Mouse (Mus musculus) cerebellum, adult 9-11 months (tissue): ENCODE data around the gene Tdrd9.

Experiments
- DNase-seq: peaks from one replicate; pipeline ENCODE4 v3.0.0; 2022

Gene Tdrd9

DNA sequence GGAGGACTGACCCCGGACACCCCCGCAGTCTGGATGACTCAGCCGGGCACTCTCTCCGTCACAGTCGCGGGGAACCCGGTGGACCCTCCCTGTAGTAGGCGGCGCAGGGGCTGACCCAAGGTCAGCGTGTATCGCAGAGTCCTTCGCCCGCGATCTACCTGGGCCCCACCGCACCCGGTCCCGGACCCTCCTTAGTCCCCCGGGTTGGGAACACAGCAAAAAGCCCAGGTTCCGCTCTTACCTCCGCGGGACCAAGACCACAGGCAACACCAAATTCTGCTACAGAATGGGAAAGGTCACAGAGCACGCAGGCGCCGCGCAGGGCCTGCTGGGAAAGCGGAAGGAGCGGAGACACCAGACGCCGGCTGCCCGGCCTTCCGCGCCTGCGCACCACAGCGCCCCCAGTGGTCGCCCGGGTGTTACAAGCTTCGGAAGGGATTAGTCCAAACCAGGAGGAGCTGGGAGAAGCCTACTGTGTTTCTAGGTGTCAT lies 4.6 kb upstream of the Tdrd9 start, which contains the start of gene Atp5mpl:
Gene Atp5mpl (minus strand): TSS at position 295 of the 491 bp plus-strand sequence.
- peak; percentile 95 for DNase-seq

DNA sequence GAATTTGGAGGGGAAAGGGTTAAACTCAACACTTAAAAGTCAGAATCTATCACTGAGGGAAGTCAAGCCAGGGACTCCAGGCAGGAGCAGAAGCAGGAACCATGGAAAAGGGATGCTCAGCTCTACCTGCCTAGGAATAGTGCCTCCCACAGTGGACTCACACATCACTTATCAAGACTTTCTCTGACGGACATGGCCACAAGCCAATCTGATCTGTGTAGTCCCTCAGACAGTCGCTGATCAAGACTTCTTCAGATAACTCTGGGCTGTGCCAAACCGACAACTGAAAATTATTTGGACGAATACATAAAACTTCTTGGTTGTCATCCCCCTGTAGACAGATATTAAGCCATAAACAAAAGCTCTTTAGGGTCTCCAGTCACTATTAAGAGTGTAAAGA lies 1.3 kb upstream of the Tdrd9 start:
- DNase-seq = no peak

DNA sequence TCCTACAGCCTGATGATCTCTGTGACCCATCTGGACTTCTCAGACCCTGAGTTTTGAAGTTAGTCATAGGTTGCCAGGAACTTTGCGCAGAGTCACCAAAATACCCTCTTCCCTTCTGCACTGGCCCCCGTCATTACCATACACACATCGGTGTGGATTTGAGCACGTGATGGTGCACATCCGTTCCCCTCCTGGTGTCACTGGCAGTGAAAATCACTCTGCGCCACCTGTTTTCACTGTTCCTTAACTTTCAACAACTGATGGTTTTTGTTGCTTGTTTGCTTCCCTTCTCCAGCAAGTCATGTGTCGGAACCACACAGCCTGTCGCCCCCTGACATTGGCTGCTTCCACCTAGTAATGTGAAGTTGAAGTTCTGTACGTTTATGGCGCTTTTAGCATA lies 1.1 kb downstream of the Tdrd9 start:
- no peak for DNase-seq

DNA sequence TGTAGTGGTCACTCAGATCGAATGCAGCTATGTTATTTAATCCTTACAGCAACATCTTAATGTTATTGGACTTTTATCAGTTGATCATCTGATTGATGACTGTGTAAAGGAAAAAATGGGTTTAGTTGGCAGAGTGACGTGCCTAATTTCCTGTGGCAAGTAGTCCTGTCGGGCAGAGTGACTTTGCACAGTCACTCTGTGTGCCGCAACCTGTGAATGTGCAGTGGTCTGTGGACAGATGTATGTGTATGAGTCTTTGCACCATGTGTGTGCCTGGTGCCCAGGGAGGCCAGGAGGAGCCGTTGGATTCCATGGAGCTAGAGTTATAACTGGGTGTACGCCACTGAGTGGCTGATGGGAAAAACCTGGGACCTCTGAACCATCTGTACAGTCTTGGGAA lies 3.2 kb downstream of the Tdrd9 start:
- DNase-seq = no peak

DNA sequence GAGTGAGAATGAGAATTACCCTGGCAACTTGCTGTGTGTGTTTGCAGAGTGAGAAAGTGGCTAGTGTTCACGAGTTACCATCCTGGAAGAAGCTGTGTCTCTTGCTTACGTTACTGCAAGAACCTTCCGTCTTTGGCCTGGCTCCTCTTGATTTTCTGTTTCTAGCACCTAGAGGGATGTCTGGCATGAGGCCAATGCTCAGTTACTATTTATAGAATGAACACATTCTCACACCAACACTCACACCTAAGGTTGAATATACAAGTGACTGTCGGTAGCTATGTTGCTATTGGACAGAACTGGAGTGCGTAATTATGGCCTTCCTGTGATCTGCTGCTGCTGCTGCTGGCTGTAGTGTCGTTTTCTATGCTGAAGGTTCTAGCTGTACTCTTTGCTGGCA lies 5.8 kb downstream of the Tdrd9 start:
- no peak for DNase-seq

DNA sequence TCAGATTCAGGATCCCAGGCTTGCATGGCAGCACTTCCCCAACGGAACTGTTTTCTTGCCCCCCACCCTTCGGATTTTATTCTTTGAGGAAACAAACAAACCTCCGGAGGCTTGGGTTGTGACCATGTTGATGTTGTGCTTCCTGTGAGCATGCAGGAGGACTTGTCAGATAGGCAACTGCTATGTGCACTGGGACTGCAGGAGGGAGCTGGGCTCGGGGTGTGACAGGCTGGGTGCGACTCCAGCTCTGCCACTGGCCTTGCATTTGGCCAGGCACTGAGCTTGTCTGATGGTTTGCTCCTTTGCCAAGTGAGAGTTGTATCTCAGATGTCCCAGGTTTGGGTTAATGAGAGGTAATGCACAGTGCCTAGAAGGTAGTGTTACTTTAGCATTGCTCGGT lies 6.9 kb downstream of the Tdrd9 start:
- DNase-seq = no peak

DNA sequence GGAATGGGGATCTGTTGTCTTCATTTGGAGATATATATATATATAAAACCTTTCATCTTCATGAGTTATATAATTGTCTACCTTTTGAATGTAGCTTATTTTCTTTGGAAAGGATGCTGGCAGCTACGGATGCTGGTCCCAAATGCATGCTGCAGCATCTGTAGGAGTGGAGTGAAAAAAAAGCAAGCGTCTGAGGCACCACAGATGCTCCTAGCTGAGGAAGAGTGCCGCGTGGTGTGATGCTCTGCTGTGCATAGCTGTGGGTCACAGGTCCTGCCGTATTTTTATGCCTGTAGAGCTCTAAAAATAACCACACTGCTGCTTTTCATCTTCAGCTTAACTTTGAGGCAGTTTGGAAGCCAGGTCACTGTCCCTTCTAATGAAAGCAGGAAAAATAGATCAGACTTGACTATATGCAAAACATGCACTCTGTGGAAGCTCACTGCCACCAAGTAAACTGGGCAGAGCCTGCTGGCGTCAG lies 9.6 kb downstream of the Tdrd9 start, which contains the start of gene Rd3l:
Gene Rd3l (minus strand): TSS at position 431 of the 481 bp plus-strand sequence.
- DNase-seq = no peak

DNA sequence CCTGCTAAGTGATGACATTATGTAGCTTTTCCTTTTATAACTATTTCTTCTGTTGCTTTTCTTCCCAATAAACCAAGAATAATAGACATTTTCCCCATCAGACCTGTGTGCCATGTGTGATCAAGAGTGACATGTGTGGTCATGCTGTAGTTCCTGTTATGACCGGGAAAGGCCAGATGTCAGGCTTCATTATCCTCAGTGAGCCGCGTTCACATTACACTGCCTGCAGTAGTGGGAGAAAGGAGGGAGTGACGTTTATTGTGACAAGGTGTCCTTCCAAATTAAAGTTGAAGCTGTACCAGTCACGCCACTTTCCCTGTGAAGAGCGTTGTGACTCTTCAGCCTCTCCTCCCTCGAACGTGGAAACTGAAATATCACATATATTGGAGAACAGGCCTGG lies 10.5 kb downstream of the Tdrd9 start:
- DNase-seq = no peak

DNA sequence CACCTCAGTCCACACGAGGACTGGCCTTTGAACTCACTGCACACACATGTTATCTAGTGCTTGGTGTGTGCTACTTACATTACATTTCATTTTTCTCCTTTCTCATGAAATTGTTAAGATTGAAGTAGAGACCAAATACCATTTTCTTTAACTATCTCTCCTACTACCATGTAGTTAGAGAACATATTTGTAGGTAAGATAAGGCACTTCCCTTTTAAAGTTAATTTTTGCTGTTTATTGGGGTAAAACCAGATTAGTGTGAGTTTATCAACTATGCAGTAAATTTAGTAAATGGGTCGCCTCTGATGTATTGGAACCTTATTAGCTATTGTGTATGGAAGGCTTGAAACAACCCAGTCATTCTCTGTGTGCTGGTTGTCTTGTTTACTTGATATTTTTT lies 11.8 kb downstream of the Tdrd9 start:
- no peak for DNase-seq

DNA sequence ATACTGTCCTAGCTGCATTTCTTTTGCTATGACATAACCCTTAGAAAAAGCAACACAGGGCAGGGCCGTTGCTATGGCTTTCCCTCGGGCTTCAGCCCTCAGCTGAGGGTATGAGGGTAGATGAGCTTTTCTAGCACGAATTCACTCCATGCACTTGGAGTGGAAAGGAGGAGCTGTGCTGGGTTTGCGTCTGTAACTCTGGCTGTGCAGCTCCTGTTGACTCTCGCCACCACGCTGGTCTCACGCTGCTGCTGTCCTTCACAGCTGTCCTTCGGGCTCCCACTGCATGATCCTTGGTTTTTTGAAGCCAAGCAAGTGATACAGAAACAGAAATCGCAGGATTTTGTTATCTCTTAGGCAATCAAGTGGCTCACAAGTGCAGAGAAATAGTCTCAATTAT lies 15.4 kb downstream of the Tdrd9 start:
- DNase-seq = no peak

DNA sequence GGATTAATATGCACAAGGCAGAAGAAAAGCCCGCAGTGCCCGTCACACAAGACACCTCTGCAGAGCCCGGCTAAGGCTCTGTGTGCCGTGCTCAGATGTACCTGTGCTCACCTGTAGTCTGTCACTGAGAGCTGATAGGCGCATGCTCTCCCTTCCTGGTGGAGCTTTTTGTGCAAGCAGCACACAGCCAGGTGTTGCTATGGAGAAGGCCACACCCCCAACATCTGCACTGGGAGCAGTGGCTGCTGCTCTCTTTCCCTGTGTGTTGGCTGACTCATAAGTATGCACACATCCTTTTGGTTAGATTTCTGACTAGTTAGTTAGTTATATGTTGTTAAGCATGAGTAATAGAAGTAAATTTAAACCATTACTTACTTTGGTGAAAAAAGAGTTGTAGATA lies 21.3 kb downstream of the Tdrd9 start:
- DNase-seq = no peak

DNA sequence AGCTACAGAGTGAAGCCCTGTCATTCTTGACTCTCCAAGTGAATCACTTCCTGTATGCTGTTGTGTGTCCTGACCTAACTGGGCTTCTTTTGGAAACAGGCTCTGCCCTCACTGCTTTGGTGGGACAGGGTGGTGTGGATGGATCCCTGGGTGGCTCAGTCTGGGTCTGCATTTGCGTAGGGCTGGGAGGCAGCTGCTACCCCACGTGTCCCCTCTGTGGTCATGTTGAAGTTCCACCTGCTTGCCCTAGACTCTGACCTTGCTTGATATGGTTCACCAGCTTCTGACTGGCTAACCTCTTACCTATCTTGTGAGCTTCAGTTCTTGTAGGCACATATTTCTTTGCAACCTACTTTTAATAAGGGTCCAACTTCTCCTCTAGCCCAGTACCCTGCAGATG lies 23.8 kb downstream of the Tdrd9 start:
- no peak for DNase-seq

DNA sequence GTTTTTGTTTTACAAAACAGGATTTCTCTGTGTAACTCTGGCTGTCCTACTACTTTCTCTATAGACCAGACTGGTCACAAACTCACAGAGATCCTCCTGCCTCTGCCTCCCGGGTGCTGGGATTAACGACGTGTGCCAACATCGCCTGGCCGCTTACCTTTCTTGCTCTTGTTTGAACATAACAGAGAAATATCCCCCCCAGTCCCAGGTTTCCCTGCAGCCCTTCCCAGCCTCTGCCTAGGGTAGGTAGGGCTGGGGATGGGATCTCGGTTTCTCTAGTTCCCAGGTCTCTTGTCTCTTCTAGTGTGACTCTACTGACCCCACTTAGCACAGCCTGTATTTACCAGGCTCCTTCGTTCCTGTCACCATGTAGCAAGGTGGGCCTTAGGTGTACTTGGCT lies 28.4 kb downstream of the Tdrd9 start:
- no peak for DNase-seq

DNA sequence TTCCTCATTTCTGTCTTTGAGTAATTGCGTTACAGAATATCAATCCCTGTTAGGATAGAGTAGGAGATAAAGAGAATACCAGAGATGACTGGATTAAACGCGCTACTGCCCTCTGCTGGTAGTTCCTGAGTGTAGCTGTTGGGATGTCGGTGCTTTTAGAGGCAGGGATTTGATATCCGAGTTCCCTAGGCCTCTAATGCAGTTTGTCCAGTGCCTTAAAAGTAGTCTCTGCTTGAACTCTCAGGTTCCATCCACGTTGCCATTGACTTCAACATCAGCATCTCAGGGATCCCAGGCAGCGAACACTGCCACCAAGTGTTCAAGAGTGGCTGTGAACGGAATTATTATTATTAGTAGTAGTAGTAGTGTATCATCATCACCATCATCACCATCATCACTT lies 29.9 kb downstream of the Tdrd9 start:
- DNase-seq = peak; percentile 50

DNA sequence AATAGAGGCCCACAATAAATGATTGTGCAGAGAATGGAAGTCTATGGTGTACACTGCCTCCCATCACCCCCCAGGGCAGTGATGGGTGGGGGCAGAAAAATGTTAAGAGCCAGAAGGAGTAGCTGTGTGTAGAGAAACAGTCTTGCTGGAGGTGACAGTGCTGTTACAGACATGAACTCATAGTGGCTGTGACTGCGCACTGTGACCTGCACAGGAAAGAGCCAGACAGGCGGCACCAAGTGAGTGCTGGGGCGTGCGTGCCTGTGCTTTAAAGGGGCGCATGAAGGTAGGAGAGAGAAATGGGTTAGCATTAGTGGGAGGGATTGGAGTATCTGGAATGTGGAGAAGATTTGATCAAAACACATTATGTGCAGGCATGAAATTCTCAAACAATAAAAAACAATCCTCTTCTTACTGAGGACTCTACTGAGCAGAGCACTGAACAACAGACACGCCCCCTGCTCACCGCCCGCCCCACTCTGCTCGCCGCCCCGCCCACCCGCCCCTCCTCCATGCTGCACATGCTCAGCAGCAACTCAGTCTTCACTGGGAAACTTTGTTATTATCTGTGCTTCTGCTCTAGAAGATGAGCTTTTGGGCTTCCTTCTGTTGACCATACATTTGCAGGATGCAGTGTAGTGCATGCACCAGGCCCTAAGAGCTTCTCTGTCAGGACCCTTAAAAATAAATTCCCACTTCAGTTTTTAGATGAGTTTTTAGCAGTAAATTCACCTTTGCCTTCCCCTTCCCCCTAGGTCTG lies 41.3 kb downstream of the Tdrd9 start:
- DNase-seq = no peak

DNA sequence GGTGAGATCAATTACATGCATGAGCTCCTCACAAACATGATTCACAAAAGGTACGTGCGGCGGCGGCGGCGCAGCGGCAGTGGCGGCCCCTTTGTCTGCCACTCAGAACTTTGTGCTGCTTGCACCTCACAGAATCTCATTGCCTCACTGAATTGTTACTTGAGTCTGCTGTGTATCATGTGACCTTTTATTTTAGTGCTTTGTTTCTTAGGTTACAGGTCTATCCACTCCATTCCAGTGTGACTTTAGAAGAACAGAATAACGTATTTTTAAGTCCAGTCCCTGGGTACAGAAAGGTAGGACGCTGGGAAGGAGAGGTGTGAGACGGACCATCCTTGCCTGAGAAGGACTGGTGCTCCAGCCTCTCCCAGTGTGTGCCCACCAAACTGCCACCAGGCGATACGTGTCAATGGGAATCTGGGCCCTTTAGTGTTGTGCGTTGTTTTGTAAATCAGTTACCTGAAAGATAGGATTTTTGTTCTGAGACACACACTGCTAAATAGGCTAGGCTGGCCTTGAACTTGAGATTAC lies 42.0 kb downstream of the Tdrd9 start:
- DNase-seq = no peak

DNA sequence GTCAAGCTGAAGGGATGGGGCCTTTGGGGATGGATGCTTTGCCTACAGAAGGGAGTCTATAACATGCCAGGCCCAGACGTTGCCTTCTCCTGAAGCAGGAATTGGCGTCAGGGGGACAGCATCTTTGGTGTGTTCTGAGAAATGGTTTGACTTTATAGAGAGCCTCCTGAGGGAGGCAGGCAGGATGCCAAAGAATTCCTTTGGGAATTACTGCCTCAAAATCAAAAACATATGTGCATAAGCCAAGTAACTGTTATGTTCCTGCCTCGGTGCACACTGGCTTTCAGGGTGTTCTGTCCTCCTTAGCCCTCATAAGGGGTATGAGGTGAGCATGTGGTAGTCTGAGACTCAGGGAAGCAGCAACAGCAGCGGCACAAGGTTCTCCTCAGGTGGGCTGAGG lies 45.0 kb downstream of the Tdrd9 start:
- DNase-seq = no peak

DNA sequence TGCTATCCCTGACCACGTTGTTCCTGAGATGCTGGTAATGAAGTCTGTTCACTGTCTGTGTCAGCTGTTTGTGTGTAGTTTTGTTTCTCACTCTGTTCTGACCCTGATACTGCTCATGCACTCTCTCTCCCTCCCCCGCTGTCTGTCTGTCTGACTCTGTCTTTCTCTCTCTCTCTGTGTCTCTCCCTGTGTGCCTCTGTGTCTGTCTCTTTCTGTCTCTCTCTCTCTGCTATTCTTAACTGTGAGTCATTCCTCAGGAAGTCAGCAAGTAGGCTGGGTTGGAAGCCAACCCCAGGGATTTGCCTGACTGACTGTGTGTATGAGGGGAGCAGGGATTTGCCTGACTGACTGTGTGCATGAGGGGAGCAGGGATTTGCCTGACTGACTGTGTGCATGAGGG lies 51.9 kb downstream of the Tdrd9 start:
- no peak for DNase-seq

DNA sequence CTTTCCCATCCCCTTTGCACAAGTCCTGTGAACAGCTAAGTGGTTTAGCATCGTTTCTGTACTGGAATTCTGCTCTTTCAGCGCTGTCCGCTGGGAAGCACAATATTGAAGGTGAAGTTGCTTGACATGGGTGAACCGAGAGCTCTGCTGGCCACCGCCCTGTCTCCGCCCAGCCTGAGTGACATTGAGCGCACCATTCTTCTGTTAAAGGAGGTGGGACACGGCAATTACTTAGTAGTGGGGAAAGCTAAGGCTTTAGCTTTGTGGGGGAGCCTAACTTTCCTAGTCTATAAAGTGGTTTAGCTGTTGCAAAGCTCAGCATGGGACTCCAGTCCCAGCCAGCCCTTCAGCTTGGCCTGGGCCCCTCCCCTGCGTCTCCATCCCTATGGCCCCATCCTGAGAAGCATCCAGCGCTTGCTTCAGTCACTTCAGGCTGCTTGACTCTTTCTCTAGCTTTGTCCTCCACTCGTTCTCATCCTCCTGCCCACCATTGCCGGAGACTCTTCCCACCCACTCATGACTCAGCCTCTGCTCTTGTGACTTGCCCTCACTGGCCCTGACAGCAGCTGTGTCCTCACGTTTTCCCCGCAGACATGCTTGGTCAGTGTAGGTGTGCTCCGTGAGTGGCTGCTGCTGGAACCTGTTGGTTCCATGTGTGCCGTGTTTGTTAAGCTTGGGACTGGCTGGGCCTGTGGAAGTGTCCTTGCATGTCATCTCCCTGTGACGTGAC lies 53.4 kb downstream of the Tdrd9 start:
- DNase-seq = no peak

DNA sequence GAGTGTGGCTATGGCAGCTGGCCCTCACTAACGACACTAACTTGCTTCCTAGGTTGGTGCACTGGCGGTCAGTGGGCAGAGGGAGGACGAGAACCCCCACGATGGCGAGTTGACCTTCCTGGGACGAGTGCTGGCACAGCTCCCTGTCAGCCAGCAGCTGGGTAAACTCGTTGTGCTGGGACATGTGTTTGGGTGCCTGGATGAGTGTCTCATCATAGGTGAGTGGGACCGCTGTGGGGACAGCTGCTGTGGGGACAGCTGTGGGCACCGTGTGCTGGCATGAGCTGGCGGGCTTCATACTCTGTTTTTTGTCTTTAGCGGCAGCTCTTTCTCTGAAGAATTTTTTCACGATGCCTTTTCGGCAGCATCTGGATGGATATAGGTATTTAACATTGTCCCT lies 54.1 kb downstream of the Tdrd9 start:
- DNase-seq = no peak

DNA sequence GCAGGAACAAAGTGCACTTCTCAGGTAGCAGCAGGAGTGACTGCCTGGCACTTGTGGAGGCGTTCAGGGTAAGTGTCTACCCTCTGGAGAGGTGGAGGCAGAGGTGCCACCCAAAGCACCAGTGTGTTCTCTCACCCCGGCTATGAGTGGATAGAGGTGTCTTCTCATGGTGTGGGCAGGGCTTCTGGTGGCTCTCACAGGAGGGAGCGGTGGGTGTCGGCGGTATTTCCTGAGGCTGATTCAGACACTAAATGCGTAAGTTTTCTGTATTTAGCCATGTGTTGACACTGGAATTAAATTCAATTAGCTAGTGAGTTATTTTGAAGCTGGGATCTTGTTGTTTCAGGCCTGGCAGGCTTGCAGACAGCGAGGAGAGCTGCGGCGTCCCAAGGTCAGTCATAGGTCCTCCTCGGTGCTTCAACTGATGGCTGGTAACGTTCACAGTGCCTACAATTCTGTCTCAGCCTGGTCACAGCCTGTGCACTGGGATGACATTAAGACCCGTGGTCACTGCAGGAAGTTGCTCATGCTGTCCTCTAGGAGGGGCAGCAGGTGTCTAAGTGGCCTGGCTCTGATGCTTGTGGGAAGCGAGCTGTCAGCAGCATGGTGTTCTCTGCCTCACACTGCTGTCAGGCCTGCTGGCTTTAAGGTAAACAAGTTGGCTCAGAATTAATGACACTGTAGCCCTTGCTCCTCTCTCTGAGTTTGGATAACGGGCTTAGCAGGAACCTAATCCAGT lies 54.7 kb downstream of the Tdrd9 start:
- no peak for DNase-seq

DNA sequence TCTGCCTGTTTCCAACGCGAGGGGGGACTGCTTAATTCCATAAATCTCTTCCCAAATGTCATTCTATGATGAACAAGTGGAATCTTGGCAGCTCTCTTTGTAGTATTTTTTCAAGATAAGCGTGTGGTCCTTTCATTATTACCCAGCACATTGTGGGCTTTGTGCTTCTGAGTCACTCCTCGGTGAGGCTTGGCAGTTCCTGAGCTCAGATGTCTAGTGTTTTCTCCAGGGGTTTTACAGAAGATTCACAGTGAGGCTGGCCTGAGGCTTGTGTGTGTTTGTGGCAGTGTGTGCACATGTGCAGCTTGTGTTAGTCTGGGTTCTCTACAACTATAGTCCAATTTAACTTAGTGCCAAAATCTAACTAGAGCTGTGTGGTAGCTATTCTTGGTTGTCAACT lies 56.0 kb downstream of the Tdrd9 start:
- DNase-seq = no peak

DNA sequence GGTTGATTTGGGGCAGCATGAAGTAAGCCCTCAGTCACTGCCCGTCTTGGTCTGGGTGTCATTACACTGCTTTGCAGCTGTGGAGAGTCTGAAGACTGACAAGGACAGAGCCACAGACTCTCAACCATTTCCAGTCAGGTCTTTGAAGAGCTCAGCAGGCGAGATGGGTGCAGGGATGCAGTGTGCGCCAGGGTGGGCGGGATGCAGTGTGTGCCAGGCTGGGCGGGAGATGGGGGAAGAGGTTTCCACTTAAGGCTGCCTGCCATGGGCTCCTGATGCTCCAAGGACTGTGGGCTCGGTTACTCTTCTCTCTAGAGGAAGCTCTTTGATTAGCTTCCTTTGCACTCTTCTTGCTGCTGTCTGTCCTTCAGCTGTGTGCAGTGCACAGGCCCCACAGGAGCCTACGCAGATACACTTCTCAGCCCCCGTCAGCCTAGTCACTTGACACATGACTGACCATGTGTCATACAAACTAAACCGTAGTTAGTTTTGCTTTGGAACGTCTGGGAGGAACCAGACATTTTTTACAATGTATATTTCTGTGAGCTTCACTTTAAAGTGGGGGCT lies 62.1 kb downstream of the Tdrd9 start:
- no peak for DNase-seq
